Mouse (Mus musculus): Measurements from ENCODE around the gene Slc2a1. TPM values are rescaled to one million over a fixed set of nuclear protein-coding genes. Genes with fewer than 3 reads are reported as not detected.
A peak's percentile ranks its signal among the peaks of the same experiment; 100 is the strongest.

Slc2a1 gene
- polyA plus RNA-seq, 1 experiment from 2014 or later = 142 TPM

MicroRNAs within 50 kb of the gene (microRNA counts, 519-probe panel; counts per million panel counts)
- microRNA mmu-miR-1957 = 1,732 counts per million, percentile 28 among the panel's probes with 10 or more counts

Small RNAs within 50 kb of the gene (microRNA-seq; reads per million reads assigned to microRNA genes)
- not detected for gene Mir1957a

Other genes with a start within 250 kb of the Slc2a1 start
- not detected in 2 replicates for gene Olfr1331, start 244.1 kb upstream of the Slc2a1 start, polyA plus RNA-seq (2015; fragmentation: Nextera tagmentation; extraction: Ambion mirVana)
- not detected in 2 replicates for gene Olfr1330, start 220.1 kb upstream of the Slc2a1 start, polyA plus RNA-seq (2015; fragmentation: Nextera tagmentation; extraction: Ambion mirVana)
- not detected in 2 replicates for gene Olfr1329, start 191.2 kb upstream of the Slc2a1 start, polyA plus RNA-seq (2015; fragmentation: Nextera tagmentation; extraction: Ambion mirVana)
- gene Olfr1328, start 170.1 kb upstream of the Slc2a1 start, polyA plus RNA-seq (2015; fragmentation: Nextera tagmentation; extraction: Ambion mirVana) = not detected in 2 replicates
- gene Lao1, start 147.1 kb upstream of the Slc2a1 start, polyA plus RNA-seq (2015; fragmentation: Nextera tagmentation; extraction: Ambion mirVana) = not detected in 2 replicates
- 4.9 and 5.5 TPM in 2 replicates for gene Zfp691, start 65.5 kb downstream of the Slc2a1 start, polyA plus RNA-seq (2015; fragmentation: Nextera tagmentation; extraction: Ambion mirVana)
- gene Ermap, start 81.3 kb downstream of the Slc2a1 start, polyA plus RNA-seq (2015; fragmentation: Nextera tagmentation; extraction: Ambion mirVana) = 13.3 and 17.0 TPM in 2 replicates
- gene Svbp, start 86.6 kb downstream of the Slc2a1 start, polyA plus RNA-seq (2015; fragmentation: Nextera tagmentation; extraction: Ambion mirVana) = 109 and 128 TPM in 2 replicates
- gene Tmem269, start 109.5 kb downstream of the Slc2a1 start, polyA plus RNA-seq (2015; fragmentation: Nextera tagmentation; extraction: Ambion mirVana) = 0.10 TPM in 1 of 2 replicates, not detected in the other
- 25.4 and 25.7 TPM in 2 replicates for gene AU022252, start 124.0 kb downstream of the Slc2a1 start, polyA plus RNA-seq (2015; fragmentation: Nextera tagmentation; extraction: Ambion mirVana)
- gene P3h1, start 124.2 kb downstream of the Slc2a1 start, polyA plus RNA-seq (2015; fragmentation: Nextera tagmentation; extraction: Ambion mirVana) = 31.3 and 34.0 TPM in 2 replicates
- 0.10 and 0.27 TPM in 2 replicates for gene Cldn19, start 146.7 kb downstream of the Slc2a1 start, polyA plus RNA-seq (2015; fragmentation: Nextera tagmentation; extraction: Ambion mirVana)
- 279 and 346 TPM in 2 replicates for gene Ybx1, start 185.9 kb downstream of the Slc2a1 start, polyA plus RNA-seq (2015; fragmentation: Nextera tagmentation; extraction: Ambion mirVana)
- gene Ppih, start 211.8 kb downstream of the Slc2a1 start, polyA plus RNA-seq (2015; fragmentation: Nextera tagmentation; extraction: Ambion mirVana) = 62.8 and 70.6 TPM in 2 replicates

All from stomach, embryonic 16.5 days (tissue).